Mouse (Mus musculus): ENCODE data around the gene Krtap29-1. TPM values are rescaled to one million over a fixed set of nuclear protein-coding genes. Genes with fewer than 3 reads are reported as not detected.

Krtap29-1 gene
- total RNA-seq (2021), result not detected
- long read RNA-seq, experiment 1, result 0 reads
- long read RNA-seq, experiment 2, result 0 reads

GRCm38 (mm10) chr11:99978953-99979352, at the start of gene Krtap29-1:
Gene Krtap29-1 (minus strand): TSS chr11:99979053.
- no peak for DNase-seq

- no peak for DNase-seq
These were observed 42.6 kb upstream of the Krtap29-1 start for GRCm38 (mm10) chr11:100021438-100021837.

- no peak for DNase-seq
These were observed 40.6 kb upstream of the Krtap29-1 start for GRCm38 (mm10) chr11:100019466-100019865.

- DNase-seq, result no peak
These were observed 37.3 kb upstream of the Krtap29-1 start, which contains the start of gene Krt33a for GRCm38 (mm10) chr11:100016112-100016511. Gene Krt33a (minus strand): TSS chr11:100016212.

GRCm38 (mm10) chr11:100013691-100014171, 34.9 kb upstream of the Krtap29-1 start:
- DNase-seq, result no peak

GRCm38 (mm10) chr11:100010682-100011081, 31.8 kb upstream of the Krtap29-1 start:
- no peak for DNase-seq

GRCm38 (mm10) chr11:100008336-100008735, 29.5 kb upstream of the Krtap29-1 start:
- DNase-seq, result no peak

- no peak for DNase-seq
These were observed 27.8 kb upstream of the Krtap29-1 start for GRCm38 (mm10) chr11:100006624-100007023.

GRCm38 (mm10) chr11:100005905-100006304, 27.1 kb upstream of the Krtap29-1 start:
- no peak for DNase-seq

GRCm38 (mm10) chr11:100004846-100005245, 26.0 kb upstream of the Krtap29-1 start:
- DNase-seq, result peak; percentile 36

GRCm38 (mm10) chr11:99999091-99999490, 20.2 kb upstream of the Krtap29-1 start:
- DNase-seq, result no peak

- DNase-seq, result no peak
These were observed 15.5 kb upstream of the Krtap29-1 start for GRCm38 (mm10) chr11:99994384-99994661.

GRCm38 (mm10) chr11:99993620-99994383, 14.9 kb upstream of the Krtap29-1 start, which contains the start of gene Krtap17-1:
Gene Krtap17-1 (minus strand): TSS chr11:99993994.
- DNase-seq, result no peak

- no peak for DNase-seq
These were observed 11.7 kb upstream of the Krtap29-1 start for GRCm38 (mm10) chr11:99990571-99990970.

GRCm38 (mm10) chr11:99989881-99990405, 11.1 kb upstream of the Krtap29-1 start:
- no peak for DNase-seq

GRCm38 (mm10) chr11:99988530-99988929, 9.7 kb upstream of the Krtap29-1 start:
- no peak for DNase-seq

GRCm38 (mm10) chr11:99986180-99986647, 7.4 kb upstream of the Krtap29-1 start, which contains the start of gene Krtap16-1:
Gene Krtap16-1 (minus strand): TSS chr11:99986597.
- DNase-seq, result peak; percentile 10

GRCm38 (mm10) chr11:99985291-99986092, 6.6 kb upstream of the Krtap29-1 start:
- DNase-seq, result peak; percentile 41

- DNase-seq, result no peak
These were observed 4.6 kb upstream of the Krtap29-1 start for GRCm38 (mm10) chr11:99983442-99983841.

- DNase-seq, result no peak
These were observed 3.9 kb upstream of the Krtap29-1 start for GRCm38 (mm10) chr11:99982731-99983130.

GRCm38 (mm10) chr11:99965961-99966360, 12.9 kb downstream of the Krtap29-1 start:
- no peak for DNase-seq

- no peak for DNase-seq
These were observed 14.6 kb downstream of the Krtap29-1 start for GRCm38 (mm10) chr11:99964213-99964612.

- no peak for DNase-seq
These were observed 30.7 kb downstream of the Krtap29-1 start, which contains the start of gene Krtap9-5 for GRCm38 (mm10) chr11:99948175-99948574. Gene Krtap9-5 (plus strand): TSS chr11:99948475.

Measured in gastrocnemius, postnatal 10 days (tissue).